Mouse (Mus musculus): ENCODE measurements around the gene Tex11. TPM values are rescaled to one million over a fixed set of nuclear protein-coding genes. Genes with fewer than 3 reads are reported as not detected.
"Not testable (repeated sequence)": the region's sequence is repeated elsewhere in the genome, so short reads cannot be mapped to it uniquely, and the experiment has no call there.

The Tex11 gene
- under 1 TPM in 1 of 2 experiments, not detected in 1; 0.08 TPM for total RNA-seq (2021)
- long read RNA-seq, experiment 1: 0 reads
- long read RNA-seq, experiment 2: 0 reads

DNA sequence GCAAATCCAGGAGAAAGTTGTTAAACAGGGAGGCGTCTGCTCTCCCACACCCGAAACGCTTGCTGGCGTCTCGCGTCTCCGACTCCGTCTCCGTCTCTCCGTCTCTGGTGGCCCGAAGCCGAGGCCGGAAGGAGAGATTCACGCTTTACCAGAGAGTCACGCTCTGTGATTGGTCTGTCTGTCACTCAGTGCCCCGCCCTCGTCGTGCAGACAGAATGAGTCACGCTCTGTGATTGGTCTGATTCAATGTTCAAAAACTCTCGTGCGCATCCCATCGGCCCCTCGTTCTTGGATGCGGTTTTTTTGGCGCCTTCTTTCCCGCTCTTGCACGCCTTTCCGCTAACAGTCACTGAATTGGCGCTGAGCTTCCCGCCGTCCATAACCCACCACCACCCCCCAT is at the start of gene Tex11:
TSS of gene Tex11 (minus strand) at position 127 of the 400 bp plus-strand sequence.
- DNase-seq (ENCODE audit: low spot score in 2 of 2): no peak

- no peak for DNase-seq (ENCODE audit: low spot score in 2 of 2)
These were observed 26.5 kb upstream of the Tex11 start, which contains the start of gene Slc7a3 for GRCm38 (mm10) chrX:101085920-101086319. Gene Slc7a3 (minus strand): TSS chrX:101086020.

DNA sequence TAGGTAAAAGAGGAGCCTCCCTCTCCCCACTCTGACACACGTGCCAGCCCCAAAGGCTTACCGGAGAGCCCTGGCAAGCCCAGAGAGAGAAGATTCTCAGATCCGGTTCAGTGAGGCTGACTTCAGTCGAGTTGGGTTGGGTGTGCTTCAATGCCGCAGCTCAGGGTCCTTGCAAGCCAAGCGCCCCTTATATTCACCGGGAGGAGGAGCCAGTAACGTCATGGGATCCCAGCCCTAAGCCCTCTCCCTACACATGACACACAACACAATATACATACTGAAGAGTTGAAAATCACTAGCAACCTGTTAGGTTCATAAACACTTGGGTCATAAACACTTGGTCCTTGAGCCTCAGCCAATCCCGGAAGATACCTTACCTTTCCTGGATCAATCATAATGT is 25.7 kb upstream of the Tex11 start:
- DNase-seq (ENCODE audit: low spot score in 2 of 2): not testable (repeated sequence)

DNA sequence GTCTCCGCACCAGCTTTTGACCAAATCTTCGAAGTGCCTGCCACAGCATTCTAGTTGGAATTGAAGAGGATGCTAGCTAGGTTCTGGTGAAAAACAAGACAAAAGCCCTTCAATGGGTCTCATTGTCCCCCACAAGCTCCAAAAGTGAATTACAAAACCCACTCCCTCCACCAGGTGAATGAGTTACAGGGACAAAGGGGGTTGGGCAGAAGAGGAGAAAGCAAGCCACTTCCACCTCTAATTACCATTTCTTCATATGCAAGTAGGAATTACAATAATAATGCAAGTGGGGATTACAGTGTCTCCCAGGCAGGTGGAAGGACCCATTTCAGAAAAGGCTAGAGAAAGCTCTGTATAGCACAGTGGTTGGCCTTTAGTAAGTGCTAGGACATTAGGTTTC is 24.7 kb upstream of the Tex11 start:
- no peak for DNase-seq (ENCODE audit: low spot score in 2 of 2)

DNA sequence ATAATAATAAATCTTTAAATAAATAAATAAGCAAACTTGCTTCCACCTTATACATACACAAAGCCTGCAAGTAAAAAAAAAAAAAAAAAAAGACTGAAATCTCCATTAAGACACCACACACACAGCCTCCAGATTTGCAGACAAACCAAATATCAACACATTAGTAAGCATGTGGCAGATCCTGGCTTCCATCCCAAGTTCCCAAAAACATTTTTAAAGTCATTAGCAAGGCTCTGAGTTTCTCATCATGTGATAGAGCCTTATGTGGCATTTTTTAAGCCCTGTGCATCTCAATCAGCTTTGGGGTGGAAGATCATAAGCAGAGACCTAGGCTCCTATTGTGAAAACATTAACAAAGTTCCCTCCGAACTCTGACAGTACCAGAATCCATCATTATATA is 5.8 kb upstream of the Tex11 start:
- no peak for DNase-seq (ENCODE audit: low spot score in 2 of 2)

GRCm38 (mm10) chrX:101063503-101063902 is 4.0 kb upstream of the Tex11 start:
- no peak for DNase-seq (ENCODE audit: low spot score in 2 of 2)

DNA sequence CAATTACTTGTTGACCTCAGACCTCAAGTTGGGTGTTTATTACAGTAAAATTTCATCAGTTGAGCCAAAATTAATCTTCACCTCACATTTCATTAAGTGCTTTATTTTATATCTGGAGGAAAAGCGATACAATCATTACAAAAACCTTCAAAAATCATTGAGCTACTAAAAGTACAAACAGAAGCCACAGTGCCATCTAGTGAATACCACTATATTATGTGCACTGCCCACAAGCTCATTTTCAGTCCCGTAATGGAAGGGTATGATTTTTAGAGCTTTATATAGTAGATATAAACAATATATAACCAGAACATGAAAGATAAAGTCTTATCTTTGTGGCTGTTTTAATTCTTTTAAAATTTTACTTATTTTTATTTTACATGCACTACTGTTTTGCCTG is 115.8 kb downstream of the Tex11 start:
- no peak for DNase-seq (ENCODE audit: low spot score in 2 of 2)

DNA sequence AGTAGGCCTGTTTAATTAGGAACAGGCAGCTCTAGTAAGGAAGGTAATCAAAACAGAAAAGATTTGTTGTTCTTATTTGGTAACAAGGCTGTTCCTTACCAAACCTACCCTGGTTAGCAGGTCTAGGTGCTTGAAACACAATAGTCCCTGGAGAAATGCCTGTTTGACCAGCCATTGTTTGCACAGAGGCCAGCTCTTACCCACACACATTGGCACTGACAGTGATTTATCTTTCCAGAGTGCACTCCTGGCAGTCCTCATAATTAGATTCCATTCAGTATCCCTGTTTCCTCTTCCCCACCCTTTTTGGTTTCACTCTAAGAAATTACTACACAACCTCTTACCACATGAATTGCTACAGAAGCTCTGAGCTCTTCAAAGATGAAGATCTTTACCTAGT is 220.3 kb downstream of the Tex11 start:
- no peak for DNase-seq (ENCODE audit: low spot score in 2 of 2)

DNA sequence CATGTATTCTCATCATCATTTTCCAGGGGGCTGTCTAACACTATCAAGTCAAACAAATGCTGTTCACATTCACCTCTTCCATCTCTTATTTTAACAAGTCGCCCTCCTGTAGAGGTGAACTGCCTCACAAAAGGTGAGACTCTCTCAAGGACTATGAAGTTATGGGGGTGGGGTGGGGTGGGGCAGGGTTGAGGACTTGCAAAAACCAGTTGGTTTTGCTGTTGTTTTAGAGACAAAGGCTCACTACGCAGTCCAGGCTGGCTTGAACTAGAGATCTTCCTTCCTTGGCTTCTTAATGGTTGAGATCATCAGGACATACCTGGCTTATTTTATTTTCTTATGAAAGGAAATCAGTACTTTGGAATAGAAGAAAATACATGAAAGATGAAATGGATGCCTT is 226.7 kb downstream of the Tex11 start:
- no peak for DNase-seq (ENCODE audit: low spot score in 2 of 2)

DNA sequence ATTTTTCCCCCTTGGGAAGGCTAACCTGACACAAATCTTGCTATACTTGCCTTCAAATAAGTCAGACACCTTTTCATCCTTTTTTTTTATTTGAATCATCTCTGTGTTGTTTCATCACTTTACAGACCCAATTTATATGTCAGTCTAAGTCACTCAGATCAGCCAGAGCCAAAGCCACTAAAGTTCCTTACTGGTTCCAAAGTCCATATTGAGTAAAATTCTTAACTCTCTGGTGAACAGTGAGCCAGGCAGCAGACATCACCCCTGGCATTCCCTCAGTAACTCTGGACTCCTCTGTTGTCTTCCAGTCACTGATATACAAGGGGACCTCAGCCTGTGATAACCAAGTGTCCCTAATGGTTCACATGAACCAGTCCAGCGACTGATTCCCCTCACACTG is 233.9 kb downstream of the Tex11 start:
- no peak for DNase-seq (ENCODE audit: low spot score in 2 of 2)

- no peak for DNase-seq (ENCODE audit: low spot score in 2 of 2)
These were observed 238.3 kb downstream of the Tex11 start for GRCm38 (mm10) chrX:100821149-100821548.

- no peak for DNase-seq (ENCODE audit: low spot score in 2 of 2)
These were observed 240.8 kb downstream of the Tex11 start for GRCm38 (mm10) chrX:100818681-100819080.

- DNase-seq (ENCODE audit: low spot score in 2 of 2): no peak
These were observed 243.7 kb downstream of the Tex11 start for GRCm38 (mm10) chrX:100815766-100816165.

DNA sequence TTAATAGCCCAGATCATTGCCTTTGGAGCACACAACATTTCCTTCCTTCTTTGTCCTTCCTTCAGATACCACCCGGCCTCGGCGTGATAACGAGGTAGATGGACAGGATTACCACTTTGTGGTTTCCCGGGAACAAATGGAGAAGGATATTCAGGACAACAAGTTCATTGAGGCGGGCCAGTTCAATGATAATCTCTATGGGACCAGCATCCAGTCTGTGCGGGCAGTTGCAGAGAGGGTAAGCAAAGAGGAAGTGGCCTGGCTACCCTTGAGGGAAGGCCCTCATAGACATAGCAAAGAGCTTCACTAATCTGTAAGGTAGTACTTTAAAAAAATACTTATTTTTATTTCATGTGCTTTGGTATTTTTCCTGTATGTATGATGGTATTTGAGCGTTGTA is 245.3 kb downstream of the Tex11 start:
- DNase-seq (ENCODE audit: low spot score in 2 of 2): no peak

GRCm38 (mm10) chrX:100811129-100811528 is 248.3 kb downstream of the Tex11 start:
- no peak for DNase-seq (ENCODE audit: low spot score in 2 of 2)

DNA sequence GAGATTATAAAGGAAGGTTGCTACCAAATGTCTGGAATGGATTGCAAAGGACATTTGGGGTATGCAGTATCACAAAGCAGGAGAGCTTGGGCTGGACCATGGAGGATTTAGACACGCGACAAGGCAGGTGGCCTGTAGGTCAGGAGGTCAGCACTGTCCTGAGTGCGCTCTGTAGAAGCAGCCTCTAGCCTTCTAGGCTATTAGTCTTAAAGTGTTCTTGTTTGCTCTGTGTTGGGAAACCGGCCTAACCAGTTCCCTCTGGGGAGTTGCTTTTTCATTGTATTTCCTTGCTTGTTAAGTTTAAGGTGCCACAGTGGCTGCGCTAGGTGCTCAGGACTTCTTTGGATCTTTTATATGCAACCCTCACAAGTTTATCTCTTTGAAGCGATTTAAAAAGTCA is 257.4 kb downstream of the Tex11 start:
- DNase-seq (ENCODE audit: low spot score in 2 of 2): no peak

- no peak for DNase-seq (ENCODE audit: low spot score in 2 of 2)
These were observed 258.8 kb downstream of the Tex11 start for GRCm38 (mm10) chrX:100800643-100801042.

- DNase-seq (ENCODE audit: low spot score in 2 of 2): no peak
These were observed 261.5 kb downstream of the Tex11 start for GRCm38 (mm10) chrX:100797851-100798527.

- DNase-seq (ENCODE audit: low spot score in 2 of 2): no peak
These were observed 262.1 kb downstream of the Tex11 start for GRCm38 (mm10) chrX:100797370-100797769.

- DNase-seq (ENCODE audit: low spot score in 2 of 2): no peak
These were observed 262.8 kb downstream of the Tex11 start for GRCm38 (mm10) chrX:100796741-100797090.

DNA sequence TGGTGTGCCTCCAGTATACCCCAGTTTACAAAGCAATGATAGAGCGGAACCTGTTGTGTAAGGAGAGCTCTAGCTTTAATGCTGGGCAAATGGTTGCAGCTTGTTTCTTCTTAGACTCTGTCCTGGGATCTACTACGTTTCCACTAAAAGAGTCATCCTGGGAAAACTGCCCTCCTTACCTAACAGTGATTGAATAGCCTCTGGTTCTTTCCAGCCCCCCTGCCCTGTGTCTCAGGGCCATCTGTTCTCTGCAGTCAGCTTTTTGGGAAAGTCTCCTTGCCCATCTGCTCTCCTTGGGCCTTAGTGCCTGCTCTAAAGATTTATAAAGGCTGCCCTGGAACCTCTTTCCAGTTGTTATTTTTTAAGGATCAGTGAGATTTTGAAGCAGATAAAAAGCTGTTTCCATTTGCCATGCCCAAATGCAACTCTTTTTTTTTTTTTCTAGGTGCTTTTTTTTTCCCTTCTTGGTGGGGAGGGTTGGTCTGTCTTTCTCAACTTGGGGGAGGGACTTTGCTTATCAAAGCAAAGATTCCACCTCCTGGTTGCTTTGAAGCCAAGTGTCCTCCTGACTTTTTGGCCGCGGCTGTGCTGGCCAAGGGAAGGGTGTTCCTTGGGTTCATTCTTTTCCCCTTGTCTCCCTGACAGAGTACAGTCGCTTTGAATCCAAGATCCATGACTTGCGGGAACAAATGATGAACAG is 263.3 kb downstream of the Tex11 start:
- DNase-seq (ENCODE audit: low spot score in 2 of 2): no peak

DNA sequence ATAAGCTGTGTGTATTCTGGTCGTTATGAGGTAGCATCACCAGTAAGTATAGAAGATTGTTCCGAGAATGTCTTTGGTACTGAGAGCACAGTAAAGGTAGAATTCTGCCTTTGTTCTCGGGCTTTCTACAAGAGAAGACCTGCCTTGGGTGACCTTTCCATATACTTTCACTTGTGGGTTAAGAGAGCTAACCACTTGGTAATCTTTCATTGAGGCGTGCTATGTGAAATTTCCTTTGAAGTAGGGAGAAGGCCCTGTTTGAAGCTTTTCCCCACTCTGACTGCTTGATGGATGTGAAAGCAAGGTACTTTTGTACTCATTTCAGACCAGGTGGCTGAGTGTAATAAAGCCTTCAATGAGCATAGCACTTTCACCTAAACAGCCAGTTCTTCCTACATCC is 270.1 kb downstream of the Tex11 start:
- no peak for DNase-seq (ENCODE audit: low spot score in 2 of 2)

Data from adrenal gland, postnatal 4 days (tissue).